Mouse (Mus musculus) ES-E14 (cell line): ENCODE data around the gene Snx6. TPM values are rescaled to one million over a fixed set of nuclear protein-coding genes. Genes with fewer than 3 reads are reported as not detected.

Experiments
- DNase-seq: peaks from one replicate; pipeline ENCODE4 v3.0.0-alpha.2; 2013; ENCODE audit warnings: low read depth, low spot score
- H3K27ac ChIP-seq: 2 replicates; pipeline ENCODE4 v1.5.1; 2012; ENCODE audit warnings: low read depth, mild to moderate bottlenecking, low read length, moderate library complexity, mixed read lengths; ENCODE audit not compliant: poor library complexity, insufficient read depth, severe bottlenecking
- H3K36me3 ChIP-seq: 2 replicates; pipeline ENCODE4 v1.6.1; 2012; ENCODE audit warnings: mild to moderate bottlenecking, low read length, moderate library complexity, mixed read lengths; ENCODE audit not compliant: control insufficient read depth, poor library complexity, insufficient read depth, severe bottlenecking
- H3K4me1 ChIP-seq, 2 experiments: fragments of 150-350 bp in 1 of 2; sonication (generic) in 1 of 2; 2 replicates each; pipeline ENCODE4 v1.6.1; 2012; ENCODE audit warnings: low read length in 2 of 2, mild to moderate bottlenecking in 1 of 2, mixed read lengths in 1 of 2; ENCODE audit not compliant: control insufficient read depth in 2 of 2, insufficient read depth in 2 of 2, poor library complexity in 1 of 2
- H3K4me3 ChIP-seq, 2 experiments: fragments of 150-350 bp in 1 of 2; sonication (generic) in 1 of 2; 2 replicates each; pipeline ENCODE4 v1.5.1; 2012; ENCODE audit warnings: low read length in 2 of 2, low read depth in 1 of 2, mild to moderate bottlenecking in 1 of 2, mixed read lengths in 1 of 2; ENCODE audit not compliant: insufficient read depth in 1 of 2, poor library complexity in 1 of 2, severe bottlenecking in 1 of 2
- H3K9ac ChIP-seq: 2 replicates; pipeline ENCODE4 v1.6.1; 2012; ENCODE audit warnings: low read depth, mild to moderate bottlenecking, low read length, mixed read lengths; ENCODE audit not compliant: poor library complexity, insufficient read depth, severe bottlenecking
- H3K9me3 ChIP-seq: fragments of 150-350 bp; sonication (generic); 2 replicates; pipeline ENCODE4 v1.6.1; 2012; ENCODE audit warnings: low read depth, mild to moderate bottlenecking, low read length; ENCODE audit not compliant: control insufficient read depth, insufficient read depth
- CHD2 ChIP-seq: IDR thresholded peaks from 2 replicates; pipeline ENCODE4 v1.6.1; 2014; ENCODE audit warnings: mild to moderate bottlenecking, low read depth, low read length, inconsistent platforms
- HCFC1 ChIP-seq: IDR thresholded peaks from 2 replicates; pipeline ENCODE4 v1.6.1; 2012; ENCODE audit warnings: low read length, inconsistent platforms, borderline replicate concordance; ENCODE audit not compliant: insufficient read depth
- MAFK ChIP-seq: IDR thresholded peaks from 2 replicates; pipeline ENCODE4 v1.6.1; 2014; ENCODE audit warnings: mild to moderate bottlenecking, low read depth, low read length, inconsistent platforms; ENCODE audit not compliant: insufficient read depth
- ZC3H11A ChIP-seq: IDR thresholded peaks from 2 replicates; pipeline ENCODE4 v1.6.1; 2012; ENCODE audit warnings: low read depth, mild to moderate bottlenecking, inconsistent platforms, low read length, borderline replicate concordance
- ZNF384 ChIP-seq: IDR thresholded peaks from 2 replicates; pipeline ENCODE4 v1.6.1; 2012; ENCODE audit warnings: low read depth, low read length, inconsistent platforms
- in situ Hi-C, 2 experiments: fragments of 600-800 bp; cut with MboI; formaldehyde crosslinking; loops; one replicate each; pipeline ENCODE4 v1.15.1; 2025; ENCODE audit warnings: low sequenced_read_pairs in 2 of 2, inconsistent platforms in 1 of 2; ENCODE audit not compliant: unreplicated experiment in 2 of 2
- total RNA-seq: library from RNA; depleted of rRNA; stranded (reverse); fragments of 300-350 nt; gene quantifications from 2 replicates; pipeline ENCODE4 v1.2.3, GENCODE M21; 2012

The Snx6 gene
- total RNA-seq, 1 experiment, result 53.2 TPM

DNA sequence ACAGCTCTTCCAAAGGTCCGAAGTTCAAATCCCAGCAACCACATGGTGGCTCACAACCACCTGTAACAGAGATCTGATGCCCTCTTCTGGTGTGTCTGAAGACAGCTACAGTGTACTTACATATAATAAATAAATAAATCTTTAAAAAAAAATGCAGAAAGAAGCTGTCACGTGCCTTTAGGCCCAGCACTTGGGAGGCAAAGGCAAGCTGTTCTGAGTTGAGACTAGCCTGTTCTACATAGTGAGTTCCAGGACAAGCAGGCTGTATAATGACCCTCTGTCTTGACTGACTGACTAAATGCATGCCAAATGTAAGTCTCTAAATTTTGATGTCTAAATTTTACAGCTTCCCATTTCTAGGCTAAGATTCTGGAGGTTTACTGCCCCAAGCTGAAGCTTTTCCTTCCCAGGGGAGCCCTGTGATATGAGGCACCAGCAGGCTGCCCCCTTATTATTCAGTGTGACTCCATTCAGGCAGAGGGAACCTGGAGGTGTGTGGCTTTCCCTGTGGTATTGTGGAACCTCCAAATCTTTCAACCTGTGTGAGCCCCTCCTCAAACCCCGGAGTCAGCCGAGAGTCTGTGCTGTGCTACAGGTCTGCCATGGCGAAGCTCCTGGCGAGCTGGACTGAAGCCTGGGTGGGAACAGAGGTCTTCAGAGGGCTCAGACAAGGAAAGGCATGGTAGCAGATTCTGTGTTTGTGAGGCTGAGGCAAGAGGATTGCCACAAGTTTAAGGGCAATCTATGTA is 9.9 kb upstream of the Snx6 start:
- Histone ChIP-seq H3K4me3 (no peak overlapping the region), H3K9me3 (no peaks in the 10 kb centered on the region), H3K9ac (peak overlapping the region; percentile 52; the same call in 1 of the 2 replicates), H3K36me3 (no peaks in the 10 kb centered on the region), H3K27ac (no peak overlapping the region), H3K4me1 (peaks cover 0 to 6% of the 10 kb centered on the region in 2 experiments; a peak in 1 of 4 replicates)
- no peak for DNase-seq
- no peak for TF ChIP-seq HCFC1
- TF ChIP-seq ZC3H11A, result no peak
- no peak for TF ChIP-seq ZNF384
- no peak for TF ChIP-seq CHD2
- TF ChIP-seq MAFK, result no peak
- in situ Hi-C loops, result no loop called here

GRCm38 (mm10) chr12:54803531-54803930 is 8.0 kb upstream of the Snx6 start:
- peaks cover 0 to 6% of the 10 kb centered on the region in 2 experiments; a peak in 1 of 4 replicates for H3K4me1 ChIP-seq
- no peak for DNase-seq
- H3K27ac ChIP-seq, result no peak overlapping the region
- TF ChIP-seq CHD2, result no peak
- TF ChIP-seq MAFK, result no peak
- no peak for TF ChIP-seq ZC3H11A
- no peak for TF ChIP-seq HCFC1
- TF ChIP-seq ZNF384, result no peak
- H3K9ac ChIP-seq, result no peak overlapping the region
- H3K4me3 ChIP-seq, result no peak overlapping the region
- no peaks in the 10 kb centered on the region for H3K36me3 ChIP-seq
- in situ Hi-C loops, result no loop called here
- no peaks in the 10 kb centered on the region for H3K9me3 ChIP-seq

DNA sequence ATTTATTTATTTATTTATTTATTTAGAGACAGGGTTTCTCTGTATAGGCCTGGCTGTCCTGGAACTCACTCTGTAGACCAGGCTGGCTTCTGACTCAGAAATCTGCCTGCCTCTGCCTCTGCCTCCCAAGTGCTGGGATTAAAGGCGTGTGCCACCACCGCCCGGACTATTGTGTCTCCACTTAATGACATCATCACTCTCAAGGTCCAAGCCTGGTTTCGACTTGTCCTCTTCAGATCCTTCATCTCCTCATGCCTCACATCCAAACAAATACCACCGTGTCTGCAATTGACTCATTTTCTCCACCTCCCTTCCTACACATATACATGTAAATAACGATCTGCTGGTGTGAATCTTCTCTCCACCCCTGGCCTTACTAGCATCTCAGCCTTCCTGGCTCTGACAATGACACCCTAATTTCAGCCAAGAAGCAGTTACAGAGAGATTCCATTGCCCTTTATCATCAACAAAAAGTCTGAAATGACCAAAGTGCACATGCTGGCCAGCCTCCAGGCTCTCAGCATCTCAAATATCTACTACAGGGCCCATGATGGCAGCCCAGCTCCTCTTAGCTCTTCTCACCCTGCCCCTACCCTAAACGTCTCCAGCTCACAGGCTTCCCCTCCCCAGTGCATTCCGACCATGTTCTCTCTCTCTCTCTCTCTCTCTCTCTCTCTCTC is 1.2 kb upstream of the Snx6 start:
- peaks cover 0 to 3% of the 10 kb centered on the region in 2 experiments; a peak in 2 of 4 replicates for H3K4me1 ChIP-seq
- no peak overlapping the region for H3K27ac ChIP-seq
- H3K9ac ChIP-seq, result no peak overlapping the region
- H3K36me3 ChIP-seq, result peaks cover 3% of the 10 kb centered on the region; the same call in 1 of the 2 replicates
- DNase-seq, result no peak
- TF ChIP-seq ZC3H11A (no peak), ZNF384 (no peak), CHD2 (no peak), HCFC1 (no peak), MAFK (no peak)
- H3K4me3 ChIP-seq, result no peak overlapping the region
- H3K9me3 ChIP-seq, result no peaks in the 10 kb centered on the region
- in situ Hi-C loops, result loop anchor here in 1 of 2 experiments (10.0 kb wide), 1 partner anchor 52 kb away; no protein-coding TSS in a partner anchor

- Histone ChIP-seq H3K27ac (no peak overlapping the region), H3K4me3 (peak overlapping the region in 1 of 2 experiments; percentile 92; a peak in 2 of 4 replicates)
- in situ Hi-C loops, result loop anchor here in 1 of 2 experiments (10.0 kb wide), 1 partner anchor 50 kb away; no protein-coding TSS in a partner anchor
Observed at GRCm38 (mm10) chr12:54794392-54794791, 1.1 kb downstream of the Snx6 start.

More at GRCm38 (mm10) chr12:54794392-54794791, 1.1 kb downstream of the Snx6 start:
- Histone ChIP-seq H3K9me3 (no peaks in the 10 kb centered on the region), H3K9ac (peak overlapping the region; percentile 1; the same call in 1 of the 2 replicates), H3K4me1 (peaks cover 0 to 3% of the 10 kb centered on the region in 2 experiments; a peak in 2 of 4 replicates), H3K36me3 (peaks cover 5% of the 10 kb centered on the region; the same call in 1 of the 2 replicates)
- DNase-seq, result no peak
- TF ChIP-seq MAFK (no peak), ZC3H11A (no peak), CHD2 (no peak), ZNF384 (no peak)
